Mouse (Mus musculus): ENCODE data around the gene Rgs3. TPM values are rescaled to one million over a fixed set of nuclear protein-coding genes. Genes with fewer than 3 reads are reported as not detected.
A peak's percentile ranks its signal among the peaks of the same experiment; 100 is the strongest.

Rgs3 gene
- polyA plus RNA-seq, 1 experiment from 2014 or later, result 33.6 TPM

DNA sequence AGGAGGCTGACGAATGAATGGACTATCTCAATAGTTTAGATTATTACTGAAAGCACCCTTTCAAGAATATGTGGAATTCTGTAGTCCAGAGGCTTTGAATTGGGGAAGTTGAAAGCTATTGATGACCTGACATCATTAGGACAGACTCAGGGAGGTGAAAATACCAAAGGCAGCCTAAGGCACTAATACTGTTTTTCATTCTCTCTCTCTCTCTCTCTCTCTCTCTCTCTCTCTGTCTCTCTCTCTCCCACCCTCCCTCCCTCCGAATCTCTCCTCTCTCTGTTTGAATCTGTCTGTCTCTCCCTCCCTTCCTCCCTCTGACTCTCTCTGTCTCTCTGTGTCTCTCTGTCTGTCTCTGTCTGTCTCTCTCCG, 2.0 kb downstream of the Rgs3 start:
- no peak overlapping the region for H3K4me3 ChIP-seq (ENCODE audit: low read depth, low read length)
- DNase-seq (ENCODE audit: low spot score) (peak; percentile 26), ATAC-seq (replicated peaks; ENCODE audit: low FRiP score) (peak; percentile 16; the same call in 1 of the 2 replicates)
- H3K9ac ChIP-seq (ENCODE audit: low read length), result no peak overlapping the region
- no peaks in the 10 kb centered on the region for H3K27me3 ChIP-seq (ENCODE audit: control insufficient read depth, insufficient read depth, low read length)
- no peak overlapping the region for H3K27ac ChIP-seq (ENCODE audit: low read depth, low read length)
- H3K4me2 ChIP-seq (ENCODE audit: low read depth, low read length, severe bottlenecking), result no peak overlapping the region
- H3K9me3 ChIP-seq (ENCODE audit: control insufficient read depth, low read length), result no peaks in the 10 kb centered on the region
- no peaks in the 10 kb centered on the region for H3K4me1 ChIP-seq (replicated peaks; ENCODE audit: control insufficient read depth, insufficient read depth, low read length)
- no peaks in the 10 kb centered on the region for H3K36me3 ChIP-seq (ENCODE audit: control insufficient read depth, insufficient read depth, low read length)
- WGBS, result 55% methylated on average over 3 of the region's 3 CpGs

DNA sequence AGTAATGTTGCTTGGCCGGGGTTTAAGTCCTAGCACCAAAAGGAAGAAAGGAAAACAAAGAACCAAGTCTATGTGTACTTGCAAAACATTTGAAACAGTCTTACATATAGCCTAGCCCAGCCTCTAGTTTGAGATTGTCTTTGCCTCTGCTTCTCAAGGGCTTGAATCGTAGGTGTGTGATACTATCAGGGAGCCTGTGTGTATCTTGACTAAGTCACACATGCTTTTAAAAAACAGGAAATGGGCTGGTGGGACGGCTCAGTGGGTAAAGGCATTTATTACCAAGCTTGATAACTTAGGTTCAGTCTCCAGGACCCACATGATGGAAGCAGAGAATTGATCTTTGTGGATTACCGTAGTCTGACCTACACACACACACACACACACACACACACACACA, 2.4 kb downstream of the Rgs3 start:
- Histone ChIP-seq H3K27me3 (ENCODE audit: control insufficient read depth, insufficient read depth, low read length) (no peaks in the 10 kb centered on the region), H3K36me3 (ENCODE audit: control insufficient read depth, insufficient read depth, low read length) (no peaks in the 10 kb centered on the region), H3K4me1 (replicated peaks; ENCODE audit: control insufficient read depth, insufficient read depth, low read length) (no peaks in the 10 kb centered on the region), H3K27ac (ENCODE audit: low read depth, low read length) (no peak overlapping the region), H3K4me3 (ENCODE audit: low read depth, low read length) (no peak overlapping the region), H3K4me2 (ENCODE audit: low read depth, low read length, severe bottlenecking) (no peak overlapping the region), H3K9me3 (ENCODE audit: control insufficient read depth, low read length) (no peaks in the 10 kb centered on the region), H3K9ac (ENCODE audit: low read length) (no peak overlapping the region)
- 78% methylated on average over 4 of the region's 4 CpGs for WGBS
- ATAC-seq (replicated peaks; ENCODE audit: low FRiP score) (no peak), DNase-seq (ENCODE audit: low spot score) (no peak)

DNA sequence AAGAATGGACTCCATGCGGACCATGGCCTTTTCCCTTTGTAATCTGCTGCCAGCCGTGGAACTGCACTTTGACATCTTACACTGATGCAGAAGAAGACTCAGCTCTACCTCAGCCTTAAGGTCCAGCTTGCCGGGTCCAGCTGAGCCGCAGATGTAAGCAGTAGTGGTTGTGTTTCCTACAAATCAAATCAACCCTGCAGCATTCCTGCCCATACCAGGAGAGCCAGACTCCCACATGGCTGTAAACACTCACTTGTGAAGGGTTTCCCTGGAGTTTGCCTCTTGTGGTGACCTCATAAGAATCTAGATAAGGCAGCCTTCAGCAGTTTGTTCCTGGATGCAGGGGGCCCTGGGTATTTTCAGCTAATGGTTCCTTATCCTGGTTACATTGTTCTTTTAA, 6.9 kb downstream of the Rgs3 start:
- Histone ChIP-seq H3K4me3 (ENCODE audit: low read depth, low read length) (no peak overlapping the region), H3K27ac (ENCODE audit: low read depth, low read length) (no peak overlapping the region), H3K4me1 (replicated peaks; ENCODE audit: control insufficient read depth, insufficient read depth, low read length) (no peaks in the 10 kb centered on the region), H3K9ac (ENCODE audit: low read length) (no peak overlapping the region), H3K4me2 (ENCODE audit: low read depth, low read length, severe bottlenecking) (no peak overlapping the region), H3K9me3 (ENCODE audit: control insufficient read depth, low read length) (no peaks in the 10 kb centered on the region), H3K27me3 (ENCODE audit: control insufficient read depth, insufficient read depth, low read length) (no peaks in the 10 kb centered on the region), H3K36me3 (ENCODE audit: control insufficient read depth, insufficient read depth, low read length) (no peaks in the 10 kb centered on the region)
- ATAC-seq (replicated peaks; ENCODE audit: low FRiP score) (no peak), DNase-seq (ENCODE audit: low spot score) (peak; percentile 32)
- 90% methylated on average over 4 of the region's 4 CpGs for WGBS

DNA sequence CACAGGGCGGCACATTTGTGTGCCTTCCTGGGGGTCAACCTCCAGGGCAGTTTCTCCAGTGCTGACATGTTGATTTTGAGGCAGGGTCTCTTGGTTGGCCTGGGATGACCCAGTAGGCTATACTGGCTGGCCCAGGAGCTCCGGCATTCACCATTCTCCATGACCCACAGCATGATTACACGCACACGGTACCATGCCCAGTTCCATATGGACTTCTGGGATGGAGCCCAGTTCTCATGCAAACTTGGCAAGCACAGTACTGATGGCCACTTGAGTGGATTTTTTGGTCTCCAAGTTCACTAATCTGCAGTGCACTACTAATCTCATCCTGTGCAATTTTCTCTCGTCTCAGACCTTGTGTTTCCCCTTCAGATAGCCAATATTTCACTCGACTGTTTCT, 8.0 kb downstream of the Rgs3 start:
- Histone ChIP-seq H3K4me2 (ENCODE audit: low read depth, low read length, severe bottlenecking) (no peak overlapping the region), H3K9ac (ENCODE audit: low read length) (no peak overlapping the region), H3K4me1 (replicated peaks; ENCODE audit: control insufficient read depth, insufficient read depth, low read length) (no peaks in the 10 kb centered on the region), H3K36me3 (ENCODE audit: control insufficient read depth, insufficient read depth, low read length) (no peaks in the 10 kb centered on the region), H3K27ac (ENCODE audit: low read depth, low read length) (no peak overlapping the region), H3K27me3 (ENCODE audit: control insufficient read depth, insufficient read depth, low read length) (no peaks in the 10 kb centered on the region), H3K4me3 (ENCODE audit: low read depth, low read length) (no peak overlapping the region), H3K9me3 (ENCODE audit: control insufficient read depth, low read length) (no peaks in the 10 kb centered on the region)
- DNase-seq (ENCODE audit: low spot score), result no peak
- ATAC-seq (replicated peaks; ENCODE audit: low FRiP score), result no peak
- WGBS, result 90% methylated on average over 6 of the region's 6 CpGs

DNA sequence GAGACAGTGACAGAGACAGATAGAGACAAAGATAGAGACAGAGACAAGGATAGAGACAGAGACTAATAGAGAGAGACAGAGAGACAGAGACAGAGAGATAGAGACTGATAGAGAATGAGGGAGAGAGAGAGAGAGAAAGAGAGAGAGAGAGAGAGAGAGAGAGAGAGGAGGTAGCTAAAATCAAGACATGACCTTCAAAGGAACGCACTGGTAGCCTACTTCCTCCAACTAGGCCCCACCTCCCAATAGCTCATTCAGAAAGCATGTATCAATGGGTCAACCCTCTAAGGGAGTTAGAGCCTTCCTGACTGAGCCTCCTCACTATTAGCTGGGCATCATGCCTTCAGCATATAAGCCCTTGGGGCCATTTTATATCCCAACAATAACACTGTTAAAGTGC, 8.7 kb downstream of the Rgs3 start:
- ATAC-seq (replicated peaks; ENCODE audit: low FRiP score), result no peak

DNA sequence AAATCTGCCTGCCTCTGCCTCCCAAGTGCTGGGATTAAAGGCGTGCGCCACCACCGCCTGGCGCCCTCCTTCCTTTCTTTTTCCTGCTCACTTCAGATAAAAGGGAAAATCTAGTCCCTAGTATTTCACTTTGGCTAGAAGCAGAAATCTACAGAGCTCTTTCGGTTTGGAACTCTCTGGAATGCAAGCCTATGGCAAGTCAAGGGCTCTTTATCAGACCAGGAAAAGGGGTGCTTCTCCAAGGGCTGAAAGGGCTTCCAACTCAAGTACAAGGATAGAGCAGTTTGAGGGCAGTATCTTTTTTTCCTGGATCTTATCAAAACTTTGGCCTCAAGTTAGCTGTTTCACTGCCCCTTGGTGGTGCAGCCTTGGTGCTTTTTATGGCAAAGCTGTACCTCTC, 10.0 kb downstream of the Rgs3 start:
- no peak for DNase-seq (ENCODE audit: low spot score)
- Histone ChIP-seq H3K27ac (ENCODE audit: low read depth, low read length) (no peak overlapping the region), H3K4me3 (ENCODE audit: low read depth, low read length) (no peak overlapping the region), H3K27me3 (ENCODE audit: control insufficient read depth, insufficient read depth, low read length) (no peaks in the 10 kb centered on the region), H3K4me1 (replicated peaks; ENCODE audit: control insufficient read depth, insufficient read depth, low read length) (no peaks in the 10 kb centered on the region), H3K9me3 (ENCODE audit: control insufficient read depth, low read length) (no peaks in the 10 kb centered on the region; the same call in 1 of the 2 replicates), H3K4me2 (ENCODE audit: low read depth, low read length, severe bottlenecking) (no peak overlapping the region), H3K36me3 (ENCODE audit: control insufficient read depth, insufficient read depth, low read length) (no peaks in the 10 kb centered on the region), H3K9ac (ENCODE audit: low read length) (no peak overlapping the region)
- ATAC-seq (replicated peaks; ENCODE audit: low FRiP score), result no peak
- 94% methylated on average over 5 of the region's 5 CpGs for WGBS

More for the DNA sequence above, 8.7 kb downstream of the Rgs3 start:
- DNase-seq (ENCODE audit: low spot score), result no peak
- Histone ChIP-seq H3K9ac (ENCODE audit: low read length) (no peak overlapping the region), H3K27ac (ENCODE audit: low read depth, low read length) (no peak overlapping the region), H3K4me1 (replicated peaks; ENCODE audit: control insufficient read depth, insufficient read depth, low read length) (no peaks in the 10 kb centered on the region), H3K4me3 (ENCODE audit: low read depth, low read length) (no peak overlapping the region), H3K27me3 (ENCODE audit: control insufficient read depth, insufficient read depth, low read length) (no peaks in the 10 kb centered on the region), H3K4me2 (ENCODE audit: low read depth, low read length, severe bottlenecking) (no peak overlapping the region), H3K36me3 (ENCODE audit: control insufficient read depth, insufficient read depth, low read length) (no peaks in the 10 kb centered on the region), H3K9me3 (ENCODE audit: control insufficient read depth, low read length) (no peaks in the 10 kb centered on the region; the same call in 1 of the 2 replicates)
- 89% methylated on average over 1 of the region's 1 CpGs for WGBS

DNA sequence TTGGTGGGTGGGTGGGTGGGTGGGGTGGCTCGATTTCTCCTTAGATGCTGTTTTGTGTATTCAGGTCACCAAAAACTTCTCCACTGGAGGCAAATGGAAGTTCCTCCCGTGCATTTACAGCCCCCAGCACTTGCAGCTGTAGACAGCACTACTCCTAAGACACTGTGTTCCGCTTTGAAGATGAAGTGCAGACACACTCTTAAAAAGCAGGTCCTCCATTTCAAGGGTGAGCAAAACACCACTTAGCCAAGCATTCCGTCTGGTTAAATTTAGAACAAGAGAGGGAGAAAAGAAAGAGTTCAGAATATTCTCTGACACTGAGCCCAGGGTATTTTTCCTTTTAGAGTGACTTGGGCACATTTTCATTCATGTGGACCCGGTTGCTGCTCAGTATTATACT, 10.4 kb downstream of the Rgs3 start:
- ATAC-seq (replicated peaks; ENCODE audit: low FRiP score), result no peak
- Histone ChIP-seq H3K9me3 (ENCODE audit: control insufficient read depth, low read length) (no peaks in the 10 kb centered on the region; the same call in 1 of the 2 replicates), H3K9ac (ENCODE audit: low read length) (no peak overlapping the region), H3K4me2 (ENCODE audit: low read depth, low read length, severe bottlenecking) (no peak overlapping the region), H3K36me3 (ENCODE audit: control insufficient read depth, insufficient read depth, low read length) (no peaks in the 10 kb centered on the region), H3K4me1 (replicated peaks; ENCODE audit: control insufficient read depth, insufficient read depth, low read length) (no peaks in the 10 kb centered on the region), H3K27me3 (ENCODE audit: control insufficient read depth, insufficient read depth, low read length) (no peaks in the 10 kb centered on the region), H3K4me3 (ENCODE audit: low read depth, low read length) (no peak overlapping the region), H3K27ac (ENCODE audit: low read depth, low read length) (no peak overlapping the region)
- 82% methylated on average over 5 of the region's 5 CpGs for WGBS
- no peak for DNase-seq (ENCODE audit: low spot score)

DNA sequence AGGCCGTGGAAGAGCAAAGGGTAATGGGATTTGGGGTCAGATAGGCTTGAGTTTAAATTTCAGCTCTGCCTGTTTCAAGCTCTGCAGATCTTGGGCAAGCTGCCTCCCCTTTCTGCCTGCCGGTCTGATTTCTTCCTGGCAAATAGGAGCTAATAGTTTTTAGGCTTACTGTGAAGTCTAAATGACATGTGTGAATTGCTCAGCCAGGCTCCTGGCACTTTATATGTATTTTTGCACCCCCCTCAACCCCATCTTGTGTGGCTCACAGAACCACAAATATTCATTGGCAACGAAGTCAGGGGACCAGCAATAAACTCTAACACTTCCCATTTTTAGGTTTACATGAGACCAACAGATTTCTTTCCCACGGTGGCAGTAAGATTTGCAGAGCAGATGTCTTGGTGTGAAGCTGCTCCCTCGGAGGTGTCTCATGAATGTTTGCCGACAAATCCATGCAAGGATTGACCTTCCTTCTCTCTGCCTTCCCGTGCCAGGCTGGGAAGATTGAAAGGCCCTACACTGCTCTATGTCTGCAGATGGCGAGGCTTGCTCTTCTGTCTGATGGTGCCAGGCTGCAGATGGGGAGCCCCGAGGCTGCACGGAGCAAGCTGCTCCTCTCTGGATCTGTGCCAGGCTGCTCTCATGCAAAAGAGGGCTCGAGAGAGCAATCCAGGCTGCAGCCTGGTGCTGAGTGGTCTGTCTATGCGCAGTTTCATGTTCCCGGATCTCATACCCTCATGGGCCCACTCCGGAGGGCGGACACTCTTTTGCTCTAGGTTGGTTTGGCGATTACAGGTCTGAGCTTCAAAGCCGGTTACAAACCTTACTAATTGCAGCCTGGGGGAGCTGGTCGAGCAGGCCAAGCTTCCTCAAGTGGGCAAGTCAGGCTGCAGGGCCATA, 23.0 kb downstream of the Rgs3 start:
- 30% methylated on average over 18 of the region's 18 CpGs for WGBS
- Histone ChIP-seq H3K9ac (ENCODE audit: low read length) (peak overlapping the region; percentile 82), H3K4me1 (replicated peaks; ENCODE audit: control insufficient read depth, insufficient read depth, low read length) (peaks cover 25% of the 10 kb centered on the region), H3K36me3 (ENCODE audit: control insufficient read depth, insufficient read depth, low read length) (no peaks in the 10 kb centered on the region), H3K9me3 (ENCODE audit: control insufficient read depth, low read length) (no peaks in the 10 kb centered on the region), H3K27me3 (ENCODE audit: control insufficient read depth, insufficient read depth, low read length) (no peaks in the 10 kb centered on the region; the same call in 1 of the 2 replicates), H3K27ac (ENCODE audit: low read depth, low read length) (peak overlapping the region; percentile 84), H3K4me3 (ENCODE audit: low read depth, low read length) (peak overlapping the region; percentile 55), H3K4me2 (ENCODE audit: low read depth, low read length, severe bottlenecking) (peak overlapping the region; percentile 88)
- peak; percentile 67 for DNase-seq (ENCODE audit: low spot score)
- ATAC-seq (replicated peaks; ENCODE audit: low FRiP score), result peak; percentile 74
